Mouse (Mus musculus) midbrain, embryonic 10.5 days (tissue): ENCODE data around the gene Kcnq1. TPM values are rescaled to one million over a fixed set of nuclear protein-coding genes. Genes with fewer than 3 reads are reported as not detected.

Experiments
- DNase-seq: peaks from one replicate; pipeline ENCODE4 v3.0.0-alpha.2; 2017; ENCODE audit warnings: low spot score
- H3K27ac ChIP-seq: fragments of 300-500 bp; sonication (generic); replicated peaks from 2 replicates; pipeline ENCODE4 v1.5.1; 2016; ENCODE audit warnings: mild to moderate bottlenecking
- H3K27me3 ChIP-seq: fragments of 300-500 bp; sonication (generic); 2 replicates; pipeline ENCODE4 v1.6.1; 2016; ENCODE audit warnings: low read depth, mild to moderate bottlenecking; ENCODE audit not compliant: poor library complexity, severe bottlenecking
- H3K36me3 ChIP-seq: fragments of 300-500 bp; sonication (generic); 2 replicates; pipeline ENCODE4 v1.6.1; 2016; ENCODE audit warnings: mild to moderate bottlenecking, moderate library complexity
- H3K4me1 ChIP-seq: fragments of 300-500 bp; sonication (generic); 2 replicates; pipeline ENCODE4 v1.6.1; 2016
- H3K4me3 ChIP-seq: fragments of 300-500 bp; sonication (generic); 2 replicates; pipeline ENCODE4 v1.5.1; 2016; ENCODE audit warnings: mild to moderate bottlenecking, moderate library complexity
- H3K9me3 ChIP-seq: fragments of 300-500 bp; sonication (generic); replicated peaks from 2 replicates; pipeline ENCODE4 v1.6.1; 2016; ENCODE audit warnings: mild to moderate bottlenecking
- WGBS: fragments of 180-500 bp; shearing (Covaris S2); methylation state at CpG from one replicate; pipeline ENCODE4 v1.1.7; 2016; 5-methylcytosine and 5-hydroxymethylcytosine counted together
- polyA plus RNA-seq: library from polyadenylated mRNA; unstranded; fragments of >200 nt; fragmentation: Nextera tagmentation; extraction: Ambion mirVana; gene quantifications from 2 replicates; pipeline ENCODE4 v1.2.1, GENCODE M21; 2016

The Kcnq1 gene
- polyA plus RNA-seq, 1 experiment from 2014 or later, result 0.69 TPM

DNA sequence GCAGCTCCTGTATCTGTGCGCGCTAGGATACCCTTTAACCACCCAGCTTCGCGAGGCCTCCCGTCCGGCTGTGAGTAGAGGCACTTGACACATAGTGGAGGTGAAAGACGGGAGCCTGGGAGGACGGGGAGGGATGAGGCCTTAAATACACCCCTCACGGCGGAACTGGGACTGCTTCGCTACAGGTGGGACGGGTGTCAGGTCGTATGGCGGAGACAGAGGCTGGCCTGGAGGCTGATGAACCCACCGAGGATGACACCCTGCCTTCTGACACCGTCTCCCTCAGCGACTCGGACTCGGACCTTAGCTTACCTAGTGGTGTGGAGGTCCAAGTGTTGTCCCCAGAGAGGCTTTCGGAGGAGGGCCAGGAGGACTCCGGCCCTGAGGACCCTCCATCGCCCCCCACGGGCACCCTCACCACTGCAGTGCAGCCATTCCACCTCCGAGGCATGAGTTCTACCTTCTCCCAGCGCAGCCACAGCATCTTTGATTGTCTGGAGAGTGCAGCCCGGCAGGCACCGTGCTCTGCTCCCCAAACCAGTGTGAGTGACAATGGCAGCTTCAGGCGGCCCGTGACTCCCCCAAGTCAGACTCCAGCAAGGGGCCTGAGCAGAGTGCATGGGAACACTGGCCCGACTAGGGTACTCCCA is 36.3 kb upstream of the Kcnq1 start:
- WGBS, result 16% methylated on average over 30 of the region's 30 CpGs

DNA sequence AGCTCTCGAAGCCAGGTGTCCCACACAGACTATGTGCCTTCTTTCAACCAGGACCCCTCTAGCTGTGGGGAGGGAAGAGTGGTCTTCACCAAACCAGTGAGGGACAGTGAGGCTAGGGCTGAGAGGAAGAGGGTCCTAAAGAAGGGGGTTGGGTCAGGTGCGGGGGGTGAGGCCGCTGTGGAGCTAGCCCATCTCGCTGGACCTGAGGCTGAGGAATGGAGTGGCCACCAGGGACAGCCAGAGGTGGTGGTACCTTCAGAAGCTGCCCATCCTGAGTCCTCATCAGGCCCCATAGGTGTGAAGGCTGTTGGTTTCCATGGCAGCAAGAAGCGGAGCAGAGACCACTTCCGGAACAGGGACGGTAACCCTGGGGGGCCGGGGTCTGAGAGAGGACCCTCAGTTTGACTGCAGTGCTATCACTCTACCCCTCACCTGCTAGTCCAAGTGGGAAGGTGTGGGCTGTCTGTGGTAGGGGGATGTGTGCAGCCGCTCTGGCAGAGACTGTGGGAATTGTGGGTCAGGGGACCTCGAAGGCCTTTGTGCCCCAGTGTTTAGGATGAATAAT is 35.6 kb upstream of the Kcnq1 start:
- Histone ChIP-seq H3K27ac (peak overlapping the region; percentile 92), H3K4me3 (peak overlapping the region; percentile 93), H3K27me3 (no peaks in the 10 kb centered on the region), H3K36me3 (peaks cover 40% of the 10 kb centered on the region), H3K4me1 (peaks cover 33% of the 10 kb centered on the region), H3K9me3 (no peaks in the 10 kb centered on the region)
- DNase-seq, result no peak
- WGBS, result 92% methylated on average over 10 of the region's 10 CpGs

More for the DNA sequence above, 36.3 kb upstream of the Kcnq1 start:
- H3K9me3 ChIP-seq, result no peaks in the 10 kb centered on the region
- H3K4me1 ChIP-seq, result peaks cover 33% of the 10 kb centered on the region
- H3K4me3 ChIP-seq, result peak overlapping the region; percentile 93
- H3K27me3 ChIP-seq, result no peaks in the 10 kb centered on the region
- DNase-seq, result peak; percentile 26
- H3K27ac ChIP-seq, result peak overlapping the region; percentile 92
- peaks cover 47% of the 10 kb centered on the region for H3K36me3 ChIP-seq

DNA sequence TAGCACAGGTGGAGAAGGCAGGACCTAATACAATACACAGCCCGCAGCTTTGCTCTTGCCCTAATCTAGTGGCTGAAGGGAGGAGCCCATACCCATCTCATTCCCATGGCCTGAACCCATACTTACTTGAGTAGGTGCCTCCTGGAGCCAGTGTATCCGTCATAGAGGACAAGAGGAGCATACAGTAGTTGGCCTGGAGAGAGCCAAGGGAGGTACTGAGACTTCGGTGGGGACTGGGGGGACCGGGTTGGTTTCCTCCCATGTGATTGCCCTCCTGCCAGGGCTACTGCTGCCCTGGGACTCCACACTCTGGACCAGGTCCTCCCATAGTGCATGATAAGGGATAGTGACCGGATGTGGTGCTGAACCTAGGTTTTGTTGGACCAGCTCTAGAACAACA is 33.6 kb upstream of the Kcnq1 start:
- H3K36me3 ChIP-seq, result peaks cover 20% of the 10 kb centered on the region
- no peak overlapping the region for H3K4me3 ChIP-seq
- WGBS, result 86% methylated on average over 5 of the region's 5 CpGs
- no peak for DNase-seq
- H3K27ac ChIP-seq, result no peak overlapping the region
- no peaks in the 10 kb centered on the region for H3K27me3 ChIP-seq
- H3K4me1 ChIP-seq, result peaks cover 31% of the 10 kb centered on the region
- H3K9me3 ChIP-seq, result no peaks in the 10 kb centered on the region

DNA sequence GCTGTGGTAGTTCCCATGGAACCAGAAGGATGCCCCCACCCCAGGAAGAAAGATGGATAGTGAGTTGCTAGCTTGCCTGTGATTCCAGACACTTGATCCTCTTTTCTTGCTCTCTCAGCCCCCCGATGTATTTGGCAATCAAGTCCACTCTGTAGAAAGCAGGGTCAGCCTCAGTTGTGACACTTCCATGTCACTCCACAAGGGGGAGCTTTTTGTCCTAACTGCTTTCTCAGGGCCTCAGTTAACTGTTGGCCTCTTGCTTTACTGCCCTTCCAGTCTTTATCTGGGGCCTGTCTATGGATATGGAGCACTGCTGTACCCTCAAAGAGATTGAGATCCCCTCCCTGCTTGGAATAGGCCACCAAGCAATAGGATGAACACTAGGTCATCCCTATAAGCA is 33.1 kb upstream of the Kcnq1 start:
- Histone ChIP-seq H3K27ac (no peak overlapping the region), H3K9me3 (no peaks in the 10 kb centered on the region), H3K4me1 (peaks cover 26% of the 10 kb centered on the region), H3K36me3 (peaks cover 15% of the 10 kb centered on the region), H3K4me3 (no peak overlapping the region), H3K27me3 (no peaks in the 10 kb centered on the region)
- DNase-seq, result peak; percentile 48
- WGBS, result 90% methylated on average over 1 of the region's 1 CpGs

DNA sequence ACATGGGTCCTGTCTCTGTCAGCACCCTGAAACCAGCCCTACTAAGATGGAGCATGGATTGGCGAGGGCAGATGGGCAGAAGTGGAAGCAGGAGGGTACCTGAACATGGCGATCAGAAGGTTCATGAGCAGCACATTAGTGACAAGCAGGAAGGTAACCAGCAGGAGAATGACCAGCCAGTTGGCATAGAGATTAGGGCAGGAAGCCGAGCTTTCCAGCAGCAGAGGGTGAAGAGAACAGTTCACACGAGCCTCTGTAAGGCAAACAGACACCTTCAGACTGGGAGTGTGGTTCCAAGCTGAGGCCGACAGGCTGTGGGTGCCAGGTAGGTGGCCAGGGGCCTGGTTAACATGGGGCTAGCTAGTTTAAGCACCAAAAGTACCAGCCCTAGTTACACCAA is 30.8 kb upstream of the Kcnq1 start:
- Histone ChIP-seq H3K4me1 (peaks cover 13% of the 10 kb centered on the region), H3K4me3 (no peak overlapping the region), H3K27ac (no peak overlapping the region), H3K36me3 (peaks cover 12% of the 10 kb centered on the region), H3K27me3 (no peaks in the 10 kb centered on the region), H3K9me3 (no peaks in the 10 kb centered on the region)
- no peak for DNase-seq
- WGBS, result 73% methylated on average over 5 of the region's 5 CpGs

DNA sequence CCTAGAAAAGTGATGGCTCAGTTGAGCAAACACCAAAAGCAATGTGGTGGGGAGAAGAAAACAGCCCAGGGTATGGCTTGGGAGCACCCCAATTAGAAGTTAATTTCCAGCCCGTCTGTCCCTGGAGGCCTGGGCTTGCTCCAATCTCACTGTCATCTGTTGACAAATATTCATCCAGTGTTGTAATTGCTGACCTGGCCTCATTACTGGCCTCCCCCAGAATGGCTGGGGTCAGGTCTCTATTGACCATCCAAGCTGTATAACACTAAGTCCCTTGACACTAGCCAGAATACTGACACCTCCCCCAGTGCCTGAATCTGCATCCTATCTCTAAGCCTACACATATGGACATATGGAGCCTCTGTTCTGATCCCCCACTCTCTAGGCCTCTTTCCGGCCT is 28.8 kb upstream of the Kcnq1 start:
- Histone ChIP-seq H3K9me3 (no peaks in the 10 kb centered on the region), H3K4me1 (peaks cover 6% of the 10 kb centered on the region; the same call in 1 of the 2 replicates), H3K36me3 (no peaks in the 10 kb centered on the region), H3K27ac (no peak overlapping the region), H3K4me3 (no peak overlapping the region), H3K27me3 (no peaks in the 10 kb centered on the region)
- no peak for DNase-seq
- WGBS, result 90% methylated on average over 2 of the region's 2 CpGs

DNA sequence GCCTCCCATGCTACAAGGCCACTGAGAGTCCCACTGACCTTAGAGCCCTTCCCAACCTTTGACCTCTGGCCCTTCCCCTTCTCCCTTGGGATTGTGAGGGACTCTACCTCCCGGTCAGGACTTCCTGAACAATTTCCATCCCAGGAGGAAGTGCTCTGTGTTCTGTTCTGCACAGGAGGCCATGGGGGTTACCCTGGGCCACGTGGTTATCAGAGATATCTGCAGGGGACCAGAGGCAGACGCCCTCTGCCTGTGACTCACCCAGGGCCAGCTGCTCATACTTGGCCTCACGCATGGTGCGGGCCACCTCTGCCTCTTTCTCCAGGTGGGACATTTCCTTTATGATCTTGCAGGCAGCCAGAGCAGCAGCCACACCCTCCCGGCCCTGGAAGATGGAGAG is 24.1 kb upstream of the Kcnq1 start:
- H3K4me3 ChIP-seq, result no peak overlapping the region
- H3K9me3 ChIP-seq, result no peaks in the 10 kb centered on the region
- WGBS, result 67% methylated on average over 6 of the region's 6 CpGs
- H3K27ac ChIP-seq, result 0 out of 2 replicates have a peak overlapping the region, but pooled peaks have one; percentile 2
- DNase-seq, result no peak
- H3K4me1 ChIP-seq, result peaks cover 9% of the 10 kb centered on the region; the same call in 1 of the 2 replicates
- no peaks in the 10 kb centered on the region for H3K27me3 ChIP-seq
- H3K36me3 ChIP-seq, result no peaks in the 10 kb centered on the region

DNA sequence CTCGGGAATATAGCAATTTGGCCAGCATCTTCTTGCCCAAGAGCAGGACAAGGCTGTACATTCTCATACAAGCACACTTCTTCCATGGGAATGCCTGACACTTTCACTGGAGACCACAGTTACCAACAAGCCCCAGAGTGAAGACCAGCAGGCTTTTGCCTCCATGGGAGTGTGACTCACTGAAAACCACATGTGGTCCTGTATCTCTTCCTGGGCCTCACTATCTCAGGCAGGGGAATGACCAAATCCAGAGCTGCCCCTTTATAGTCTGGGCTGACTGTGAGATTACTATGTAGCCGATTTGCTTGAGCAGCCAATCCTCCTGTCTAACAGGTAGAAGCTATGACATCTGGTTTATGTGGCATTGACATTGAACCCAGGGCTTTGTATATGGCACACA is 22.5 kb upstream of the Kcnq1 start:
- no peak overlapping the region for H3K4me3 ChIP-seq

DNA sequence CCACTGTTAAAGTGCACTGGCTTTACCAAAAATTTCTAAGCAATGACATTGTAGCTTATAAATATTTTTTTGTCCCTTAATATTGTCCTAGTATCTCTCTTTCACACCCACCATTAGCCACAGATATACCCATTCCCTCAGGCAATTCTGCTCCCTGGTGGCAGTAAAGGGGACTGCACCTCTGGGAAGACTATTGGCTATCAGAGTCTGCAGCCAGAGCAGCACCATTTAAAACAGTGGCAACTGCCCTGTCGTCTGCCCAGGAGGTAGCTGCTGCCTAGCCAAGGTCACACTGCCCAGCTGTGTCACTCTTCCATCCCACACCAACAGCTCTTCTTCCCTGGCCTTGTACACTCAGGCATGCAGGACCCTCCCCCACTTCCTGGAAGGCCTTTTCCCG is 19.8 kb upstream of the Kcnq1 start:
- 58% methylated on average over 2 of the region's 2 CpGs for WGBS
- Histone ChIP-seq H3K4me1 (peaks cover 9% of the 10 kb centered on the region; the same call in 1 of the 2 replicates), H3K27ac (no peak overlapping the region), H3K4me3 (no peak overlapping the region), H3K27me3 (peaks cover 4% of the 10 kb centered on the region; the same call in 1 of the 2 replicates), H3K9me3 (no peaks in the 10 kb centered on the region), H3K36me3 (no peaks in the 10 kb centered on the region)
- DNase-seq, result peak; percentile 58

More for the DNA sequence above, 22.5 kb upstream of the Kcnq1 start:
- peaks cover 9% of the 10 kb centered on the region; the same call in 1 of the 2 replicates for H3K4me1 ChIP-seq
- 84% methylated on average over 2 of the region's 2 CpGs for WGBS
- no peaks in the 10 kb centered on the region for H3K36me3 ChIP-seq
- H3K27me3 ChIP-seq, result no peaks in the 10 kb centered on the region
- H3K9me3 ChIP-seq, result no peaks in the 10 kb centered on the region
- H3K27ac ChIP-seq, result no peak overlapping the region
- DNase-seq, result no peak

DNA sequence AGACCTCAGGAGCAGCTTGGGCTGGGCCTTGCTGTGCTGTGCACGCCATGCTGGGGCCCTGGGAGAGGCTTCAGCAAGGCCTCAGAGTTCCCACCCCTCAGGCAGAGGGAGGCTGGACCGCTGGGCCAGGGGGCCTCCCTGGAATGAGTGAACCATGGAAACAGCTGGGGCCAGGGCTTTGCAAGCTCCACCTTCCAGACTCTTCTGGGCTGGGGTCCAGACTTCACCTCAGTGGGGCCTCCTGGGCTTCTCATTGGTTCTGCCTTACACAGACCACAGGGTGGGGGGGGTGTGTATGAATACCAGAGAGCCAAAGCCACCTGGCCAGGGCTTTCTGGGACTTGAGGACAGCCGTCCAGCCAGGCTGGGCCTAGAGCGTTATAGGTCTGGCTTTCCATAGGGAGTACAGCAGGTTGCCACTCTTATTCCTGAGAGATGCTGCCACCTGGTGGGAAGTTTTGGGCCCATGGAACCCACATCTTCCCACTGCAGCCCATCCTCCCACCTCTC is 19.0 kb upstream of the Kcnq1 start:
- 55% methylated on average over 4 of the region's 4 CpGs for WGBS
- Histone ChIP-seq H3K27me3 (peaks cover 4% of the 10 kb centered on the region; the same call in 1 of the 2 replicates), H3K9me3 (no peaks in the 10 kb centered on the region), H3K36me3 (no peaks in the 10 kb centered on the region), H3K27ac (no peak overlapping the region), H3K4me1 (peaks cover 3% of the 10 kb centered on the region; the same call in 1 of the 2 replicates), H3K4me3 (no peak overlapping the region)
- peak; percentile 33 for DNase-seq

DNA sequence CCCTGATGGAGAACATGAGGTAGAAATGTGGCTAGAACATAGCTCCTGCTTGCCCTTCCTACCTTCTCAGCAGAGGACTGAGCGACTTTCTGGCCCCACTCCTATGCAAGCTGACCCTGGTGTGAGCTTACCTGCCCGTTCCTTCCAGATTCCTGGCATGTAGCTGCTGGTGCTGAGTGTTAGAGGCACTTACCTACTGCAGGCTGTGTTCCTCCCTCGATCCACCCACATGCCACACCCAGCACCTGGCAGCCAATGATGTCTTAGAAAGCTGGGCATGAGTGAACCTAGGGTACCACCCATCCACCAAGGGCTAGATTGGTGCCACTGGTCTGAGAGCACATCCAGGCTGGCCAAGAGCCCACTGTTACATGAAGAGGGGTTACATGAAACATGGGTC is 12.3 kb upstream of the Kcnq1 start:
- no peaks in the 10 kb centered on the region for H3K9me3 ChIP-seq
- H3K4me1 ChIP-seq, result no peaks in the 10 kb centered on the region
- DNase-seq, result no peak
- peaks cover 14% of the 10 kb centered on the region; the same call in 1 of the 2 replicates for H3K27me3 ChIP-seq
- 82% methylated on average over 3 of the region's 3 CpGs for WGBS
- no peak overlapping the region for H3K4me3 ChIP-seq
- no peak overlapping the region for H3K27ac ChIP-seq
- H3K36me3 ChIP-seq, result no peaks in the 10 kb centered on the region

DNA sequence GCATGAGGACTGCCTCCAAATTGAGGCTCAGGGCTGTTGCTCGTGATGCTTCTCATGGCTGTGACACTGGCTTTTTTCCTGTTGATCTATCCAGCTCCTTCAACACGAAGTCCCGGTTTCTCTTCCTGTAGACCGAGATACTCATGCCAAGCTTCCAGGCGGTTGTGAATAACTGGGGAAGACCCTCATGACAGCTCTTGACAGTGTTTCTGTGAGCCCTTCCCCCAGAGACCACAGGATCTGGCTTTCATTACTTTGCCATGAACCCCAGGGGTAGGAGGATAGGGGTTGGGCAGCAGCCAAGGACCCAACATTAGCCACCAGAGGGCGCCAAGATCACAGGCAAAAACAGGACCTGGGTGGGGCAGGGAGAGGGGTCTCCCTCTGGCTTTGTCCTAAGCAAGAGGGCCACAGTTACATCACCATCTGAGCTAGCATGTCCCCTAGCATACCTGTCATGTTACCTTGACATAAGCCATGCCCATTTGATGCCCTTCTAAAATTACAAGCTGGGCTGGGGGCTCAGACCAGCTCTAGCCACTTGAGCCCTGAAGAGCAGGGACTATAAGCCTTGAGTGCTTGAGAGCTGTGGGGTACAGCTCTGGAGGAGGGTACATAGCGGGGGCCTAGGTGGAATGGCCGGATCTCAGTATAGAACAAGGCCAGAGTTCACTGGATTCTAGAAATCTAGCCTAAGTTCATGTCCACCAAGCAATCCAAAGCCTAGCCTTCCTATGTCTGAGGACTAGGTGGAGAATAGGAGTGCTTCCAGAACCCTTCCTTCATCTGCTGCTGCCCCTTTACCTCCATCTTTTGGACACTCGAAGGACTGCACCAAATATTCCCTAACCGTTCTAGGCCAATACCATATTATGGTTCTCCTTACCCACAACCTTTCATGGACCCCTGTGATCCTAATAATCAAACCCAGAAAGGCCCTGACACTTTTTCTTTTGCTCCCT is 11.3 kb upstream of the Kcnq1 start, which contains the start of gene Trpm5:
Gene Trpm5, minus strand, starts transcription at position 51 of the 962 bp plus-strand sequence.
- DNase-seq, result peak; percentile 68
- WGBS, result 50% methylated on average over 10 of the region's 10 CpGs
- no peaks in the 10 kb centered on the region for H3K36me3 ChIP-seq
- H3K27me3 ChIP-seq, result peaks cover 13% of the 10 kb centered on the region; the same call in 1 of the 2 replicates
- H3K4me3 ChIP-seq, result no peak within 1 kb of the TSS
- H3K27ac ChIP-seq, result no peak within 1 kb of the TSS
- H3K4me1 ChIP-seq, result no peaks in the 10 kb centered on the region
- no peaks in the 10 kb centered on the region for H3K9me3 ChIP-seq
